Mouse (Mus musculus) CH12.LX (cell line): ENCODE results near the gene Wdfy4. TPM values are rescaled to one million over a fixed set of nuclear protein-coding genes. Genes with fewer than 3 reads are reported as not detected.
A peak's percentile ranks its signal among the peaks of the same experiment; 100 is the strongest.

Source experiments
- DNase-seq: peaks from one replicate; pipeline ENCODE4 v3.0.0-alpha.2; 2013; ENCODE audit errors: extremely low read depth
- H3K27ac ChIP-seq: 2 replicates; pipeline ENCODE4 v1.5.1; 2012; ENCODE audit warnings: low read depth, mild to moderate bottlenecking, control low read depth, moderate library complexity; ENCODE audit not compliant: insufficient read depth
- H3K27me3 ChIP-seq: replicated peaks from 2 replicates; pipeline ENCODE3; 2012; ENCODE audit warnings: inconsistent platforms
- H3K36me3 ChIP-seq, 2 experiments: replicated peaks in 1 of 2; 2 replicates each; pipeline versions ENCODE3 to v1.6.1; 2012; ENCODE audit warnings: inconsistent platforms in 1 of 2, low read length in 1 of 2, mild to moderate bottlenecking in 1 of 2, mixed read lengths in 1 of 2, moderate library complexity in 1 of 2; ENCODE audit not compliant: control insufficient read depth in 1 of 2, insufficient read depth in 1 of 2
- H3K4me1 ChIP-seq, 2 experiments: 2 replicates each; pipeline ENCODE4 v1.6.1; 2012; ENCODE audit warnings: inconsistent platforms in 1 of 2, moderate library complexity in 1 of 2; ENCODE audit not compliant: insufficient read depth in 2 of 2, control insufficient read depth in 1 of 2
- H3K4me2 ChIP-seq: 2 replicates; pipeline ENCODE4 v1.6.1; 2012; ENCODE audit warnings: low read depth, mild to moderate bottlenecking, control low read depth; ENCODE audit not compliant: poor library complexity, insufficient read depth, severe bottlenecking
- H3K4me3 ChIP-seq, 3 experiments: fragments of 150-350 bp in 1 of 3; sonication (generic) in 1 of 3; replicated peaks in 1 of 3; 2 replicates each; pipeline versions ENCODE3 to v1.5.1; 2011 to 2012; ENCODE audit warnings: low read depth in 2 of 3, low read length in 2 of 3, mild to moderate bottlenecking in 2 of 3, moderate library complexity in 2 of 3, control low read depth in 1 of 3, improper control_type of control experiment in 1 of 3, inconsistent platforms in 1 of 3, mixed read lengths in 1 of 3; ENCODE audit not compliant: poor library complexity in 1 of 3
- H3K79me2 ChIP-seq: replicated peaks from 2 replicates; pipeline ENCODE4 v1.6.1; 2012; ENCODE audit warnings: mild to moderate bottlenecking, moderate library complexity; ENCODE audit not compliant: control insufficient read depth, poor library complexity, insufficient read depth, severe bottlenecking; ENCODE audit errors: extremely low read depth
- H3K9ac ChIP-seq: 2 replicates; pipeline ENCODE4 v1.6.1; 2012; ENCODE audit warnings: low read depth, mild to moderate bottlenecking, control low read depth, moderate library complexity; ENCODE audit not compliant: insufficient read depth
- H3K9me3 ChIP-seq: replicated peaks from 2 replicates; pipeline ENCODE3; 2012; ENCODE audit warnings: low read length, inconsistent platforms, mixed read lengths
- CHD1 ChIP-seq: IDR thresholded peaks from 2 replicates; pipeline ENCODE4 v1.6.1; 2012; ENCODE audit warnings: low read depth, low read length, improper control_type of control experiment, inconsistent platforms
- CTCF ChIP-seq, 2 experiments: IDR thresholded peaks in 1 of 2; conservative IDR thresholded peaks in 1 of 2; 2 replicates each; pipeline ENCODE4 v1.5.1; 2011 to 2012; ENCODE audit warnings: low read depth in 2 of 2, low read length in 2 of 2, improper control_type of control experiment in 1 of 2, inconsistent platforms in 1 of 2, mild to moderate bottlenecking in 1 of 2, moderate library complexity in 1 of 2
- E2F4 ChIP-seq: IDR thresholded peaks from 2 replicates; pipeline ENCODE4 v1.6.1; 2011; ENCODE audit warnings: low read depth, low read length, improper control_type of control experiment; ENCODE audit not compliant: insufficient replicate concordance
- GABPA ChIP-seq: IDR thresholded peaks from 2 replicates; pipeline ENCODE4 v1.6.1; 2012; ENCODE audit warnings: low read depth, low read length, improper control_type of control experiment, inconsistent platforms; ENCODE audit not compliant: insufficient replicate concordance
- IRF4 ChIP-seq: IDR thresholded peaks from 2 replicates; pipeline ENCODE4 v1.6.1; 2014; ENCODE audit warnings: low read depth, mild to moderate bottlenecking, inconsistent platforms, low read length, improper control_type of control experiment
- JUND ChIP-seq: conservative IDR thresholded peaks from 2 replicates; pipeline ENCODE4 v1.6.1; 2011; ENCODE audit warnings: low read depth, low read length, improper control_type of control experiment
- MAFK ChIP-seq: IDR thresholded peaks from 2 replicates; pipeline ENCODE4 v1.6.1; 2011; ENCODE audit warnings: low read length, improper control_type of control experiment; ENCODE audit not compliant: insufficient replicate concordance
- MAX ChIP-seq: IDR thresholded peaks from 2 replicates; pipeline ENCODE4 v1.6.1; 2011; ENCODE audit warnings: low read length, improper control_type of control experiment
- MEF2A ChIP-seq: IDR thresholded peaks from 2 replicates; pipeline ENCODE4 v1.6.1; 2014; ENCODE audit warnings: low read depth, mild to moderate bottlenecking, inconsistent platforms, low read length, improper control_type of control experiment, borderline replicate concordance
- NELFE ChIP-seq: IDR thresholded peaks from 2 replicates; pipeline ENCODE4 v1.6.1; 2011; ENCODE audit warnings: low read depth, low read length, improper control_type of control experiment
- PAX5 ChIP-seq: IDR thresholded peaks from 2 replicates; pipeline ENCODE4 v1.6.1; 2012; ENCODE audit warnings: low read length, inconsistent platforms, mixed read lengths
- RCOR1 ChIP-seq: conservative IDR thresholded peaks from 2 replicates; pipeline ENCODE4 v1.6.1; 2012; ENCODE audit warnings: low read depth, mild to moderate bottlenecking, inconsistent platforms, low read length, improper control_type of control experiment
- SIN3A ChIP-seq: IDR thresholded peaks from 2 replicates; pipeline ENCODE4 v1.6.1; 2012; ENCODE audit warnings: low read length, improper control_type of control experiment, inconsistent platforms
- SMC3 ChIP-seq: IDR thresholded peaks from 2 replicates; pipeline ENCODE4 v1.6.1; 2011; ENCODE audit warnings: low read depth, low read length, improper control_type of control experiment
- TBP ChIP-seq: conservative IDR thresholded peaks from 2 replicates; pipeline ENCODE4 v1.6.1; 2011; ENCODE audit warnings: low read depth, low read length, improper control_type of control experiment
- TCF12 ChIP-seq: IDR thresholded peaks from 2 replicates; pipeline ENCODE4 v1.6.1; 2014; ENCODE audit warnings: low read depth, mild to moderate bottlenecking, inconsistent platforms, low read length, improper control_type of control experiment
- USF2 ChIP-seq: conservative IDR thresholded peaks from 2 replicates; pipeline ENCODE4 v1.6.1; 2011; ENCODE audit warnings: low read depth, low read length, improper control_type of control experiment
- ZC3H11A ChIP-seq: IDR thresholded peaks from 2 replicates; pipeline ENCODE4 v1.6.1; 2012; ENCODE audit warnings: low read depth, mild to moderate bottlenecking, inconsistent platforms, low read length, improper control_type of control experiment
- ZKSCAN1 ChIP-seq: IDR thresholded peaks from 2 replicates; pipeline ENCODE4 v1.6.1; 2012; ENCODE audit warnings: low read depth, inconsistent platforms, low read length, improper control_type of control experiment, borderline replicate concordance
- ZMIZ1 ChIP-seq: IDR thresholded peaks from 2 replicates; pipeline ENCODE4 v1.6.1; 2012; ENCODE audit warnings: low read depth, mild to moderate bottlenecking, inconsistent platforms, low read length, improper control_type of control experiment
- ZNF384 ChIP-seq: IDR thresholded peaks from 2 replicates; pipeline ENCODE4 v1.6.1; 2012; ENCODE audit warnings: low read depth, low read length, improper control_type of control experiment, inconsistent platforms
- dilution Hi-C: fragments of 300-500 bp; cut with MboI; formaldehyde crosslinking; loops from 2 replicates; pipeline ENCODE4 v1.14.3; 2020; ENCODE audit warnings: low sequenced_read_pairs; ENCODE audit not compliant: extremely low pct_unique_long_range_greater_than_20kb, extremely low pct_ligation_motif_present
- in situ Hi-C: fragments of 300-500 bp; cut with MboI; formaldehyde crosslinking; loops from 3 replicates; pipeline ENCODE4 v1.14.3; 2019; ENCODE audit warnings: low sequenced_read_pairs, low pct_ligation_motif_present, low pct_unique_long_range_greater_than_20kb, mixed read lengths
- polyA plus RNA-seq: library from polyadenylated mRNA; unstranded; fragments of >175 nt; gene quantifications from 2 replicates; pipeline ENCODE4 v1.2.1, GENCODE M21; 2012; ENCODE audit warnings: low read depth; ENCODE audit not compliant: insufficient read length
- total RNA-seq, 2 experiments: library from RNA; depleted of rRNA; stranded (reverse); fragments of 300-350 nt in 1 of 2; fragments of >200 nt in 1 of 2; gene quantifications; 2 replicates each; pipeline ENCODE4 v1.2.3; 2012 to 2014

Wdfy4 gene
- total and polyA plus RNA-seq, 3 experiments: 56.0 to 140 (median 115) TPM

GRCm38 (mm10) chr14:33045217-33045616 is 140.1 kb downstream of the Wdfy4 start:
- no peak overlapping the region for H3K27ac ChIP-seq
- dilution Hi-C loops: no loop called here
- no peaks in the 10 kb centered on the region for H3K9me3 ChIP-seq
- peaks cover 58 to 91% of the 10 kb centered on the region in 2 experiments for H3K36me3 ChIP-seq
- H3K4me2 ChIP-seq: no peak overlapping the region
- no peak overlapping the region for H3K4me3 ChIP-seq
- no peak for TF ChIP-seq TCF12
- TF ChIP-seq CTCF (conservative IDR thresholded peaks at IDR 0.05 in 1 of 2, IDR thresholded peaks at IDR 0.05 in 1 of 2; ENCODE audit: low read depth in 2 of 2, low read length in 2 of 2): no peak
- TF ChIP-seq PAX5: no peak
- no peak for TF ChIP-seq ZNF384
- TF ChIP-seq MAFK: peak; percentile 90
- TF ChIP-seq E2F4: no peak
- H3K27me3 ChIP-seq: no peaks in the 10 kb centered on the region
- no peaks in the 10 kb centered on the region for H3K79me2 ChIP-seq
- no peak overlapping the region for H3K9ac ChIP-seq
- H3K4me1 ChIP-seq: peaks cover 0 to 5% of the 10 kb centered on the region in 2 experiments; a peak in 1 of 4 replicates
- no peak for DNase-seq
- in situ Hi-C loops: no loop called here

- in situ Hi-C loops: no loop called here
- no peaks in the 10 kb centered on the region for H3K27me3 ChIP-seq
- H3K36me3 ChIP-seq: peaks cover 77 to 99% of the 10 kb centered on the region in 2 experiments
- no peak overlapping the region for H3K27ac ChIP-seq
- no peak overlapping the region for H3K4me2 ChIP-seq
- no peak overlapping the region for H3K9ac ChIP-seq
- H3K4me3 ChIP-seq: no peak overlapping the region
- no peaks in the 10 kb centered on the region for H3K4me1 ChIP-seq
- H3K79me2 ChIP-seq: no peaks in the 10 kb centered on the region
- no peak for DNase-seq
- dilution Hi-C loops: no loop called here
- H3K9me3 ChIP-seq: no peaks in the 10 kb centered on the region
- TF ChIP-seq ZMIZ1 (no peak), ZC3H11A (no peak), RCOR1 (no peak), USF2 (no peak), TBP (no peak), MAX (no peak), GABPA (no peak), SMC3 (no peak), ZKSCAN1 (no peak), SIN3A (no peak), MEF2A (no peak), NELFE (no peak), IRF4 (no peak), JUND (no peak), CTCF (conservative IDR thresholded peaks at IDR 0.05 in 1 of 2, IDR thresholded peaks at IDR 0.05 in 1 of 2; ENCODE audit: low read depth in 2 of 2, low read length in 2 of 2) (no peak), CHD1 (no peak)
Observed at GRCm38 (mm10) chr14:33036811-33037210, 148.5 kb downstream of the Wdfy4 start.
